Mouse (Mus musculus): Measurements from ENCODE around the gene Fam216b. TPM values are rescaled to one million over a fixed set of nuclear protein-coding genes. Genes with fewer than 3 reads are reported as not detected.

The Fam216b gene
- polyA plus RNA-seq, 1 experiment from 2014 or later: not detected

DNA sequence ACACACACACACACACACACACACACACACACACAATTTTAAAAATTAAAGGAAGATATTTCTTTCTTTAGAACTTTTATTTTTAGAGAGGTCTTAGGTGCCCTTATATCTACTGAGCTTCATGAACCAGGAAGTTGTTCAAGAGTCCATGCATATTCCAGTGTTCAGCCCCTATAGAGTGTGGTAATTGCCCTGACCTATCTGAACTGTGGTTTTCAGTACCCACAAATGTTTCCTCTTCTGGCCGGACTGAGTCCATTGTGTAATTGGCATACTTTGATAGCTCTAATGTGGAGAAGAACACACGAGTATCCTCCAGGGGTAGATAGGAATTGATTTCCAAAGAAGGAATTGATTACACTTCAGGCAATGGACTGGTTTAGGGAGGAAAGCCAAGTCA, 11.3 kb downstream of the Fam216b start:
- no peak overlapping the region for H3K27ac ChIP-seq
- WGBS: 63% methylated on average over 2 of the region's 2 CpGs
- no peaks in the 10 kb centered on the region for H3K9me3 ChIP-seq
- H3K27me3 ChIP-seq (ENCODE audit: insufficient read depth, poor library complexity, severe bottlenecking): no peaks in the 10 kb centered on the region
- no peaks in the 10 kb centered on the region for H3K36me3 ChIP-seq
- H3K4me3 ChIP-seq: no peak overlapping the region
- H3K4me1 ChIP-seq: no peaks in the 10 kb centered on the region
- DNase-seq (ENCODE audit: low spot score): no peak

- Histone ChIP-seq H3K4me3 (no peak overlapping the region), H3K9me3 (no peaks in the 10 kb centered on the region), H3K27ac (no peak overlapping the region), H3K36me3 (no peaks in the 10 kb centered on the region), H3K4me1 (peaks cover 5% of the 10 kb centered on the region; the same call in 1 of the 2 replicates), H3K27me3 (ENCODE audit: insufficient read depth, poor library complexity, severe bottlenecking) (no peaks in the 10 kb centered on the region)
- no peak for DNase-seq (ENCODE audit: low spot score)
- 76% methylated on average over 9 of the region's 9 CpGs for WGBS
These were observed 22.7 kb downstream of the Fam216b start for GRCm38 (mm10) chr14:78065938-78066710.

DNA sequence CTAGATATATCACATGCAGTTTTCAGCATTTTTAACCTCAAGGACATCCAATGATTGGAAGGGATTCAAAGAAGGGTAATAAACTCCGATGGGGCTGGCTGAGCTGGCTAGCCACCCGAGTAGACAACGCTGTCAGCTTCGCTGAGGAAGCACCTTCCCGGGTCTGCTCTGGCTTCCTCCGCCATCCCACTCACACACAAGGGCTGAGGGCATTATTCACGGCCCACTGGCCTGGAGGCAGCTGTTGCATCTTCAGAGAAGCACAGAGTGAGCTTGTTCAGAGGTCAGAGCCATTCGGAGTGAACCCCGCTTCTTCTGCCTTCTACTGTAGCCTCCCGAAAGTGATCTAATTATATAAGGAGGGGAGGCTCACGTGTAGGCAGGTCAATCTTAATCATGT, 26.3 kb downstream of the Fam216b start:
- H3K27me3 ChIP-seq (ENCODE audit: insufficient read depth, poor library complexity, severe bottlenecking): no peaks in the 10 kb centered on the region
- H3K9me3 ChIP-seq: no peaks in the 10 kb centered on the region
- no peaks in the 10 kb centered on the region for H3K36me3 ChIP-seq
- 88% methylated on average over 11 of the region's 11 CpGs for WGBS
- H3K4me3 ChIP-seq: no peak overlapping the region
- H3K4me1 ChIP-seq: peaks cover 5% of the 10 kb centered on the region; the same call in 1 of the 2 replicates
- DNase-seq (ENCODE audit: low spot score): no peak
- H3K27ac ChIP-seq: no peak overlapping the region

GRCm38 (mm10) chr14:78060609-78060951, 28.2 kb downstream of the Fam216b start:
- Histone ChIP-seq H3K4me3 (no peak overlapping the region), H3K27me3 (ENCODE audit: insufficient read depth, poor library complexity, severe bottlenecking) (no peaks in the 10 kb centered on the region), H3K9me3 (no peaks in the 10 kb centered on the region), H3K4me1 (0 out of 2 replicates have a peak, but pooled peaks cover under 1% of the 10 kb centered on the region), H3K27ac (no peak overlapping the region), H3K36me3 (no peaks in the 10 kb centered on the region)
- WGBS: 87% methylated on average over 6 of the region's 6 CpGs
- no peak for DNase-seq (ENCODE audit: low spot score)

DNA sequence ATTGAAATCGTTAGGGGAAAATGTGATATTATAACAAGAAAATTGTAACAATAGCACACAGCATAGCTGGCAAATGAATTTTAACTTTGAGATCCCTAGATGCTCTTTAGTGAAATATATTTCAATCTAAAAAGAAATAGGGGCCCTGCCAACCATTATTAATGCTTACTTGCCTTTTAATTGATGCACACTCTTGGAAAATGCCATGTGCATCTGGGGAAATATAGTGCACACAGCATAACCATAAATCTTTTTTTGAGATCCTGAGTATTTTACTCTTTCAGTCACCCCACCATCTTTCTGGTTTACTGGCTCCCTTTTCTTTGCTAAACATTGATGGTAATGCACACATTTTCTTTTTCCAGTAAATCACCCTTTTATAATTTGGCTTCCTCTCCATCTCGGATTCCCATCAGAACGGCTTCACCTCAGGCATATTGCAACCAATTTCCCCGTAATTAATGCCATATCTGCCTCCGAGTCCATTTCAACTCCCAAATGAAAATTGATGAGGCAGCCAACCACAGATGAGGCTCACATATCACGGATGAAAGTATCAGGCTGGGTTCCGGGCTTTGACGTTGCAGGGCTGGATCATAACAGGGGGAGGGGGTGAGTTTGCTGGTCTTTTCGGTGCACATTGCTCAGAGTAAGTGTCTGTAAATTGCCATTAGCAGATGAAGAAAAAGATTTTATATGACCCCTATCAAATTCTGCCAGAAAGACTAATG, 28.8 kb downstream of the Fam216b start:
- Histone ChIP-seq H3K4me1 (no peaks in the 10 kb centered on the region), H3K27me3 (ENCODE audit: insufficient read depth, poor library complexity, severe bottlenecking) (no peaks in the 10 kb centered on the region), H3K27ac (no peak overlapping the region), H3K9me3 (no peaks in the 10 kb centered on the region), H3K36me3 (no peaks in the 10 kb centered on the region), H3K4me3 (no peak overlapping the region)
- 82% methylated on average over 9 of the region's 9 CpGs for WGBS
- no peak for DNase-seq (ENCODE audit: low spot score)

GRCm38 (mm10) chr14:78057362-78057761, 31.4 kb downstream of the Fam216b start:
- Histone ChIP-seq H3K4me1 (no peaks in the 10 kb centered on the region), H3K27ac (no peak overlapping the region), H3K36me3 (no peaks in the 10 kb centered on the region), H3K4me3 (no peak overlapping the region), H3K27me3 (ENCODE audit: insufficient read depth, poor library complexity, severe bottlenecking) (no peaks in the 10 kb centered on the region), H3K9me3 (no peaks in the 10 kb centered on the region)
- no peak for DNase-seq (ENCODE audit: low spot score)
- WGBS: 79% methylated on average over 7 of the region's 7 CpGs

DNA sequence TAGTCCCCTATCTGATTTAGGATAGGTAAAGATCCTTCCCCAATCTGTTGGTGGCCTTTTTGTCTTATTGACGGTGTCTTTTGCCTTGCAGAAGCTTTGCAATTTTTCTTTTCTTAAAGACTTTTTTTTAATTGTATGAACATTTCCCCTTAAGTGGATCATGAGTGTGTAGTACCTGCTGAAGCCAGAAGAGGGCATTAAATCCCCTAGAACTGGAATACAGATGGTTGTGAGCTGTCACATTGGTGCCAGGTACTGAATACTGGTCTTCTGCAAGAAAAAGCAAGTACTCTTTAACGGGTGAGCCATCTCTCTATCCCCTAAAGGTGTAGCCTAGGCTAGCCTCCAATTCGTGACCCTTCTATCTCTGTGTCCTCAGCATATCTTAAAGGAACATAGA, 32.4 kb downstream of the Fam216b start:
- no peaks in the 10 kb centered on the region for H3K4me1 ChIP-seq
- H3K9me3 ChIP-seq: no peaks in the 10 kb centered on the region
- 78% methylated on average over 3 of the region's 3 CpGs for WGBS
- DNase-seq (ENCODE audit: low spot score): no peak
- no peaks in the 10 kb centered on the region for H3K36me3 ChIP-seq
- H3K27ac ChIP-seq: no peak overlapping the region
- H3K27me3 ChIP-seq (ENCODE audit: insufficient read depth, poor library complexity, severe bottlenecking): no peaks in the 10 kb centered on the region
- no peak overlapping the region for H3K4me3 ChIP-seq

GRCm38 (mm10) chr14:78048674-78049073, 40.1 kb downstream of the Fam216b start:
- no peak for DNase-seq (ENCODE audit: low spot score)
- 79% methylated on average over 4 of the region's 4 CpGs for WGBS
- Histone ChIP-seq H3K4me1 (no peaks in the 10 kb centered on the region), H3K27me3 (ENCODE audit: insufficient read depth, poor library complexity, severe bottlenecking) (no peaks in the 10 kb centered on the region), H3K9me3 (no peaks in the 10 kb centered on the region), H3K4me3 (no peak overlapping the region), H3K36me3 (no peaks in the 10 kb centered on the region), H3K27ac (no peak overlapping the region)

- no peaks in the 10 kb centered on the region for H3K36me3 ChIP-seq
These were observed 40.5 kb downstream of the Fam216b start for GRCm38 (mm10) chr14:78048258-78048657.

GRCm38 (mm10) chr14:78043079-78043478, 45.7 kb downstream of the Fam216b start:
- Histone ChIP-seq H3K36me3 (no peaks in the 10 kb centered on the region), H3K9me3 (no peaks in the 10 kb centered on the region), H3K4me3 (no peak overlapping the region), H3K27ac (no peak overlapping the region), H3K27me3 (ENCODE audit: insufficient read depth, poor library complexity, severe bottlenecking) (no peaks in the 10 kb centered on the region), H3K4me1 (no peaks in the 10 kb centered on the region)
- WGBS: 28% methylated on average over 2 of the region's 2 CpGs
- DNase-seq (ENCODE audit: low spot score): no peak

More at GRCm38 (mm10) chr14:78048258-78048657, 40.5 kb downstream of the Fam216b start:
- Histone ChIP-seq H3K4me3 (no peak overlapping the region), H3K27me3 (ENCODE audit: insufficient read depth, poor library complexity, severe bottlenecking) (no peaks in the 10 kb centered on the region), H3K9me3 (no peaks in the 10 kb centered on the region), H3K4me1 (no peaks in the 10 kb centered on the region), H3K27ac (no peak overlapping the region)
- 91% methylated on average over 3 of the region's 3 CpGs for WGBS
- no peak for DNase-seq (ENCODE audit: low spot score)

GRCm38 (mm10) chr14:78041886-78042526, 46.8 kb downstream of the Fam216b start:
- Histone ChIP-seq H3K4me1 (no peaks in the 10 kb centered on the region), H3K4me3 (no peak overlapping the region), H3K36me3 (no peaks in the 10 kb centered on the region), H3K9me3 (no peaks in the 10 kb centered on the region), H3K27ac (no peak overlapping the region), H3K27me3 (ENCODE audit: insufficient read depth, poor library complexity, severe bottlenecking) (no peaks in the 10 kb centered on the region)
- DNase-seq (ENCODE audit: low spot score): no peak
- WGBS: 74% methylated on average over 11 of the region's 11 CpGs

- Histone ChIP-seq H3K36me3 (no peaks in the 10 kb centered on the region), H3K27ac (no peak overlapping the region), H3K4me3 (no peak overlapping the region), H3K4me1 (no peaks in the 10 kb centered on the region), H3K27me3 (ENCODE audit: insufficient read depth, poor library complexity, severe bottlenecking) (no peaks in the 10 kb centered on the region), H3K9me3 (no peaks in the 10 kb centered on the region)
- 78% methylated on average over 6 of the region's 6 CpGs for WGBS
- DNase-seq (ENCODE audit: low spot score): no peak
These were observed 48.2 kb downstream of the Fam216b start for GRCm38 (mm10) chr14:78040643-78041042.

GRCm38 (mm10) chr14:78038876-78039275, 49.9 kb downstream of the Fam216b start:
- Histone ChIP-seq H3K27me3 (ENCODE audit: insufficient read depth, poor library complexity, severe bottlenecking) (no peaks in the 10 kb centered on the region), H3K9me3 (no peaks in the 10 kb centered on the region), H3K27ac (no peak overlapping the region), H3K4me1 (no peaks in the 10 kb centered on the region), H3K36me3 (no peaks in the 10 kb centered on the region), H3K4me3 (no peak overlapping the region)
- WGBS: 80% methylated on average over 8 of the region's 8 CpGs
- no peak for DNase-seq (ENCODE audit: low spot score)
